Mouse (Mus musculus) A20 (cell line): ENCODE results near the gene Epn1.
"Not testable (repeated sequence)": the region's sequence is repeated elsewhere in the genome, so short reads cannot be mapped to it uniquely, and the experiment has no call there.

Source experiments
- DNase-seq: peaks from one replicate; pipeline ENCODE4 v3.0.0-alpha.2; 2011; ENCODE audit warnings: low read depth, low spot score

Epn1 gene

GRCm38 (mm10) chr7:5058631-5059030, 21.4 kb upstream of the Epn1 start:
- no peak for DNase-seq

- DNase-seq = no peak
Measured at GRCm38 (mm10) chr7:5059421-5059820, 20.6 kb upstream of the Epn1 start.

GRCm38 (mm10) chr7:5060239-5060731, 19.8 kb upstream of the Epn1 start:
- peak; percentile 90 for DNase-seq

- peak; percentile 98 for DNase-seq
Measured at GRCm38 (mm10) chr7:5060944-5061773, 18.9 kb upstream of the Epn1 start.

- peak; percentile 95 for DNase-seq
Measured at GRCm38 (mm10) chr7:5061774-5062359, 18.2 kb upstream of the Epn1 start, which contains the start of gene U2af2. TSS of gene U2af2 (plus strand) at chr7:5062143.

- peak; percentile 94 for DNase-seq
Measured at GRCm38 (mm10) chr7:5062360-5063001, 17.6 kb upstream of the Epn1 start.

GRCm38 (mm10) chr7:5064886-5065285, 15.1 kb upstream of the Epn1 start:
- no peak for DNase-seq

- DNase-seq = no peak
Measured at GRCm38 (mm10) chr7:5073586-5073985, 6.4 kb upstream of the Epn1 start.

- no peak for DNase-seq
Measured at GRCm38 (mm10) chr7:5074984-5075383, 5.1 kb upstream of the Epn1 start.

GRCm38 (mm10) chr7:5076931-5077330, 3.1 kb upstream of the Epn1 start:
- DNase-seq = no peak

- DNase-seq = not testable (repeated sequence)
Measured at GRCm38 (mm10) chr7:5079365-5080009, 548 bp upstream of the Epn1 start.

GRCm38 (mm10) chr7:5080815-5081214, 780 bp downstream of the Epn1 start:
- no peak for DNase-seq

GRCm38 (mm10) chr7:5081241-5081640, 1.2 kb downstream of the Epn1 start:
- DNase-seq = peak; percentile 69

- peak; percentile 40 for DNase-seq
Measured at GRCm38 (mm10) chr7:5081939-5082338, 1.9 kb downstream of the Epn1 start.

GRCm38 (mm10) chr7:5083325-5084105, 3.5 kb downstream of the Epn1 start:
- peak; percentile 91 for DNase-seq

GRCm38 (mm10) chr7:5085512-5085911, 5.5 kb downstream of the Epn1 start:
- DNase-seq = no peak

GRCm38 (mm10) chr7:5086921-5087440, 6.9 kb downstream of the Epn1 start:
- no peak for DNase-seq

- DNase-seq = no peak
Measured at GRCm38 (mm10) chr7:5087886-5088285, 7.9 kb downstream of the Epn1 start.

GRCm38 (mm10) chr7:5089853-5090252, 9.8 kb downstream of the Epn1 start:
- no peak for DNase-seq

- DNase-seq = no peak
Measured at GRCm38 (mm10) chr7:5091008-5091728, 11.1 kb downstream of the Epn1 start.
